Mouse (Mus musculus): Measurements from ENCODE around the gene Gm11568.

DNA sequence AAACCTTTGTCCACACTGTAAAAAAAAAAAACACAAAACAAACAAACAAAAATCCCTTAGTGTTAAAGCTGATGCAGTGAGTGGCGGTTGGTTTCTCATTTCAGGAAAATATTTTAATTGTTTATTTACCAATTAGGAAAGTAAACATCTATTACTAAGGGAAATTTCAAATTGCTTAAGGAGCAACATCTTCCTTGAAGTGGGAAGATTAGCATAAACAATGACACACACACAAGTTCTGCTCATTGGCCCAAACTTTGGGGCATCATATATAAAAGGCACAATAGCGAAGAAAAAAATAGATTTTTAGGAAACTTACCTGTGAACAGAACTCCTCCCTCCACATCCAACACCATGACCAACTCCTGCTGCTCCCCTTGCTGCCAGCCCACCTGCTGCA is at the start of gene Gm11568:
- no peak for TF ChIP-seq CTCF (IDR thresholded peaks at IDR 0.05; ENCODE audit: insufficient read depth, low read depth, low read length)
- no peak for TF ChIP-seq POLR2A (IDR thresholded peaks at IDR 0.05; ENCODE audit: insufficient read depth, low read depth, low read length)

Measured in olfactory bulb, adult 2 months (tissue).